ENCODE assay signal across 8 mouse cellular contexts in the genomic region with DNA sequence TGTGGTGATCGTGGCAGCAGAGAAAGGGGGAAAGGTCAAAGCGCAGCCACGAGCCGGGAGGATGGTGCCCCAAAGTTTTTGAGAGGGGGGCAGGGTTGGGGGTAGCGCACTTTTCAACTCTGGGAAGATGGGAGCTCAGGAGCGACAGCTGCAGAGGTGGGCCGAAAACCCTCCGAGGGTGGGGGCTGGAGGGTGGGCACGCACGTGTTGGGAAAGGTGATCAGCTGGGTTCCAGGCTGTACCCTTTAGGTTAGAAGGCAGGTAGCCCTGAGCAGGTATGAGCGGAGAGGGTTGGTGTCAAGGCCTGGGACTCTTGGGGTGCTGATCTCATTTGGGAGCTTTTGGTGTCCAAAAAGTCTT. TPM values are rescaled to one million over a fixed set of nuclear protein-coding genes. Genes with fewer than 3 reads are reported as not detected.
DNase-seq lines count a peak whose midpoint lies in the region; ATAC-seq and TF ChIP-seq lines count a peak whose summit lies in the region.

No protein-coding gene starts in this region.

- H3K4me1 ChIP-seq in testis, adult 2 months (ENCODE audit: control insufficient read depth, insufficient read depth, low read length), result peaks cover 3% of the 10 kb centered on the region
- H3K4me1 ChIP-seq in liver, embryonic 12.5 days, result peaks cover 19% of the 10 kb centered on the region

- H3K36me3 ChIP-seq in testis, adult 2 months (ENCODE audit: control insufficient read depth, insufficient read depth, low read length), result no peaks in the 10 kb centered on the region
- peaks cover 3% of the 10 kb centered on the region for H3K36me3 ChIP-seq in liver, embryonic 12.5 days

- DNase-seq in cerebellum, adult 18-20 months, result peak; percentile 15 to 27
- DNase-seq in cerebellum, postnatal 14 days, result no peak
- DNase-seq in testis, postnatal 14 days (ENCODE audit: low spot score), result no peak
- DNase-seq in frontal cortex, postnatal 10 days (ENCODE audit: low spot score in 2 of 2), result no peak
- DNase-seq in frontal cortex, adult 2 months (ENCODE audit: extremely low spot score in 1 of 2, low spot score in 1 of 2), result no peak
- no peak for DNase-seq in gastrocnemius, adult 18-20 months (ENCODE audit: low spot score)

- peak overlapping the region; percentile 84 for H3K4me3 ChIP-seq in testis, adult 2 months (ENCODE audit: control insufficient read depth, low read depth, low read length)
- peak overlapping the region; percentile 63 for H3K4me3 ChIP-seq in liver, embryonic 12.5 days

- H3K27ac ChIP-seq in testis, adult 2 months (ENCODE audit: control insufficient read depth, insufficient read depth, low read depth, low read length), result no peak overlapping the region
- 0 out of 2 replicates have a peak overlapping the region, but pooled peaks have one; percentile 30 for H3K27ac ChIP-seq in liver, embryonic 12.5 days

- no peak for TF ChIP-seq CTCF in testis, adult 2 months (IDR thresholded peaks at IDR 0.05; ENCODE audit: control insufficient read depth, insufficient read depth, insufficient replicate concordance, low read depth, low read length)

- 8% methylated on average over 11 of the region's 11 CpGs for WGBS in liver, embryonic 12.5 days (ENCODE audit: insufficient replicate concordance)

- H3K27me3 ChIP-seq in testis, adult 2 months (ENCODE audit: control insufficient read depth, insufficient read depth, low read length), result no peaks in the 10 kb centered on the region
- no peaks in the 10 kb centered on the region for H3K27me3 ChIP-seq in liver, embryonic 12.5 days (replicated peaks)

- no peak for TF ChIP-seq POLR2A in testis, adult 2 months (IDR thresholded peaks at IDR 0.05; ENCODE audit: control insufficient read depth, low read depth, low read length)

- H3K9me3 ChIP-seq in liver, embryonic 12.5 days (replicated peaks), result no peaks in the 10 kb centered on the region

- ATAC-seq in liver, embryonic 12.5 days, result no peak; the same call in 1 of the 2 replicates

- H3K9ac ChIP-seq in liver, embryonic 12.5 days, result peak overlapping the region; percentile 64

- H3K4me2 ChIP-seq in liver, embryonic 12.5 days, result peak overlapping the region; percentile 80

RNA-seq across cellular contexts. Expression of a gene that starts 0.5 kb away (rescaled TPM):
- 5.2 and 6.0 TPM in 2 replicates for polyA plus RNA-seq in testis, adult 2 months (2012; rRNA removed)
- 8.1 TPM in 2 replicates for polyA plus RNA-seq in liver, embryonic 12.5 days (2016; fragmentation: Nextera tagmentation; extraction: Ambion mirVana)
- polyA plus RNA-seq in frontal cortex, adult 2 months (2012; rRNA removed), result 16.4 and 19.5 TPM in 2 replicates
- 10 to 100 TPM; 17.1 to 22.1 TPM for total RNA-seq in gastrocnemius, adult 18-20 months (2021)

RNA-seq across cellular contexts. Expression of a gene that starts 32.4 kb away (rescaled TPM):
- polyA plus RNA-seq in testis, adult 2 months (2012; rRNA removed), result 7.6 and 12.5 TPM in 2 replicates
- 169 and 175 TPM in 2 replicates for polyA plus RNA-seq in liver, embryonic 12.5 days (2016; fragmentation: Nextera tagmentation; extraction: Ambion mirVana)
- 77.6 and 101 TPM in 2 replicates for polyA plus RNA-seq in frontal cortex, adult 2 months (2012; rRNA removed)
- total RNA-seq in gastrocnemius, adult 18-20 months (2021), result 100 to 1,000 TPM; 121 to 134 TPM

Comparison
In these comparisons a context has a peak if more than half of its experiments do, and no peak if none do; other contexts are left out.
1. DNase-seq: peak in cerebellum, adult 18-20 months (2 of 2); none in cerebellum, postnatal 14 days (0 of 2), testis, postnatal 14 days (single experiment), frontal cortex, postnatal 10 days (0 of 2), frontal cortex, adult 2 months (0 of 2) and gastrocnemius, adult 18-20 months (single experiment).